Mouse (Mus musculus) CH12.LX (cell line): ENCODE measurements around the gene Copa. TPM values are rescaled to one million over a fixed set of nuclear protein-coding genes. Genes with fewer than 3 reads are reported as not detected.

Source experiments
- DNase-seq: peaks from one replicate; pipeline ENCODE4 v3.0.0-alpha.2; 2013; ENCODE audit errors: extremely low read depth
- H3K27ac ChIP-seq: 2 replicates; pipeline ENCODE4 v1.5.1; 2012; ENCODE audit warnings: low read depth, mild to moderate bottlenecking, control low read depth, moderate library complexity; ENCODE audit not compliant: insufficient read depth
- H3K27me3 ChIP-seq: replicated peaks from 2 replicates; pipeline ENCODE3; 2012; ENCODE audit warnings: inconsistent platforms
- H3K36me3 ChIP-seq, 2 experiments: replicated peaks in 1 of 2; 2 replicates each; pipeline versions ENCODE3 to v1.6.1; 2012; ENCODE audit warnings: inconsistent platforms in 1 of 2, low read length in 1 of 2, mild to moderate bottlenecking in 1 of 2, mixed read lengths in 1 of 2, moderate library complexity in 1 of 2; ENCODE audit not compliant: control insufficient read depth in 1 of 2, insufficient read depth in 1 of 2
- H3K4me1 ChIP-seq, 2 experiments: 2 replicates each; pipeline ENCODE4 v1.6.1; 2012; ENCODE audit warnings: inconsistent platforms in 1 of 2, moderate library complexity in 1 of 2; ENCODE audit not compliant: insufficient read depth in 2 of 2, control insufficient read depth in 1 of 2
- H3K4me2 ChIP-seq: 2 replicates; pipeline ENCODE4 v1.6.1; 2012; ENCODE audit warnings: low read depth, mild to moderate bottlenecking, control low read depth; ENCODE audit not compliant: poor library complexity, insufficient read depth, severe bottlenecking
- H3K4me3 ChIP-seq, 3 experiments: fragments of 150-350 bp in 1 of 3; sonication (generic) in 1 of 3; replicated peaks in 1 of 3; 2 replicates each; pipeline versions ENCODE3 to v1.5.1; 2011 to 2012; ENCODE audit warnings: low read depth in 2 of 3, low read length in 2 of 3, mild to moderate bottlenecking in 2 of 3, moderate library complexity in 2 of 3, control low read depth in 1 of 3, improper control_type of control experiment in 1 of 3, inconsistent platforms in 1 of 3, mixed read lengths in 1 of 3; ENCODE audit not compliant: poor library complexity in 1 of 3
- H3K79me2 ChIP-seq: replicated peaks from 2 replicates; pipeline ENCODE4 v1.6.1; 2012; ENCODE audit warnings: mild to moderate bottlenecking, moderate library complexity; ENCODE audit not compliant: control insufficient read depth, poor library complexity, insufficient read depth, severe bottlenecking; ENCODE audit errors: extremely low read depth
- H3K9ac ChIP-seq: 2 replicates; pipeline ENCODE4 v1.6.1; 2012; ENCODE audit warnings: low read depth, mild to moderate bottlenecking, control low read depth, moderate library complexity; ENCODE audit not compliant: insufficient read depth
- H3K9me3 ChIP-seq: replicated peaks from 2 replicates; pipeline ENCODE3; 2012; ENCODE audit warnings: low read length, inconsistent platforms, mixed read lengths
- CHD1 ChIP-seq: IDR thresholded peaks from 2 replicates; pipeline ENCODE4 v1.6.1; 2012; ENCODE audit warnings: low read depth, low read length, improper control_type of control experiment, inconsistent platforms
- CHD2 ChIP-seq: IDR thresholded peaks from 2 replicates; pipeline ENCODE4 v1.6.1; 2011; ENCODE audit warnings: low read length, improper control_type of control experiment
- E2F4 ChIP-seq: IDR thresholded peaks from 2 replicates; pipeline ENCODE4 v1.6.1; 2011; ENCODE audit warnings: low read depth, low read length, improper control_type of control experiment; ENCODE audit not compliant: insufficient replicate concordance
- ELF1 ChIP-seq: IDR thresholded peaks from 2 replicates; pipeline ENCODE4 v1.6.1; 2014; ENCODE audit warnings: low read depth, mild to moderate bottlenecking, inconsistent platforms, low read length, improper control_type of control experiment
- JUN ChIP-seq: IDR thresholded peaks from 2 replicates; pipeline ENCODE4 v1.6.1; 2011; ENCODE audit warnings: low read depth, mild to moderate bottlenecking, low read length, improper control_type of control experiment, moderate library complexity; ENCODE audit not compliant: insufficient read depth
- JUND ChIP-seq: conservative IDR thresholded peaks from 2 replicates; pipeline ENCODE4 v1.6.1; 2011; ENCODE audit warnings: low read depth, low read length, improper control_type of control experiment
- KAT2A ChIP-seq: IDR thresholded peaks from 2 replicates; pipeline ENCODE4 v1.6.1; 2012; ENCODE audit warnings: low read length, improper control_type of control experiment, inconsistent platforms; ENCODE audit not compliant: insufficient replicate concordance
- MAFK ChIP-seq: IDR thresholded peaks from 2 replicates; pipeline ENCODE4 v1.6.1; 2011; ENCODE audit warnings: low read length, improper control_type of control experiment; ENCODE audit not compliant: insufficient replicate concordance
- MAZ ChIP-seq: IDR thresholded peaks from 2 replicates; pipeline ENCODE4 v1.6.1; 2012; ENCODE audit warnings: low read depth, mild to moderate bottlenecking, inconsistent platforms, low read length, improper control_type of control experiment, moderate library complexity
- MEF2A ChIP-seq: IDR thresholded peaks from 2 replicates; pipeline ENCODE4 v1.6.1; 2014; ENCODE audit warnings: low read depth, mild to moderate bottlenecking, inconsistent platforms, low read length, improper control_type of control experiment, borderline replicate concordance
- NELFE ChIP-seq: IDR thresholded peaks from 2 replicates; pipeline ENCODE4 v1.6.1; 2011; ENCODE audit warnings: low read depth, low read length, improper control_type of control experiment
- PAX5 ChIP-seq: IDR thresholded peaks from 2 replicates; pipeline ENCODE4 v1.6.1; 2012; ENCODE audit warnings: low read length, inconsistent platforms, mixed read lengths
- RAD21 ChIP-seq: IDR thresholded peaks from 2 replicates; pipeline ENCODE4 v1.6.1; 2011; ENCODE audit warnings: low read depth, mild to moderate bottlenecking, low read length, improper control_type of control experiment, moderate library complexity
- RCOR1 ChIP-seq: conservative IDR thresholded peaks from 2 replicates; pipeline ENCODE4 v1.6.1; 2012; ENCODE audit warnings: low read depth, mild to moderate bottlenecking, inconsistent platforms, low read length, improper control_type of control experiment
- SMC3 ChIP-seq: IDR thresholded peaks from 2 replicates; pipeline ENCODE4 v1.6.1; 2011; ENCODE audit warnings: low read depth, low read length, improper control_type of control experiment
- TCF12 ChIP-seq: IDR thresholded peaks from 2 replicates; pipeline ENCODE4 v1.6.1; 2014; ENCODE audit warnings: low read depth, mild to moderate bottlenecking, inconsistent platforms, low read length, improper control_type of control experiment
- UBTF ChIP-seq: IDR thresholded peaks from 2 replicates; pipeline ENCODE4 v1.6.1; 2012; ENCODE audit warnings: low read depth, mild to moderate bottlenecking, inconsistent platforms, low read length, improper control_type of control experiment, moderate library complexity
- ZC3H11A ChIP-seq: IDR thresholded peaks from 2 replicates; pipeline ENCODE4 v1.6.1; 2012; ENCODE audit warnings: low read depth, mild to moderate bottlenecking, inconsistent platforms, low read length, improper control_type of control experiment
- dilution Hi-C: fragments of 300-500 bp; cut with MboI; formaldehyde crosslinking; loops from 2 replicates; pipeline ENCODE4 v1.14.3; 2020; ENCODE audit warnings: low sequenced_read_pairs; ENCODE audit not compliant: extremely low pct_unique_long_range_greater_than_20kb, extremely low pct_ligation_motif_present
- in situ Hi-C: fragments of 300-500 bp; cut with MboI; formaldehyde crosslinking; loops from 3 replicates; pipeline ENCODE4 v1.14.3; 2019; ENCODE audit warnings: low sequenced_read_pairs, low pct_ligation_motif_present, low pct_unique_long_range_greater_than_20kb, mixed read lengths
- polyA plus RNA-seq: library from polyadenylated mRNA; unstranded; fragments of >175 nt; gene quantifications from 2 replicates; pipeline ENCODE4 v1.2.1, GENCODE M21; 2012; ENCODE audit warnings: low read depth; ENCODE audit not compliant: insufficient read length
- total RNA-seq, 2 experiments: library from RNA; depleted of rRNA; stranded (reverse); fragments of 300-350 nt in 1 of 2; fragments of >200 nt in 1 of 2; gene quantifications; 2 replicates each; pipeline ENCODE4 v1.2.3; 2012 to 2014

The Copa gene
- total and polyA plus RNA-seq, 3 experiments, result 157 to 165 (median 158) TPM

- Histone ChIP-seq H3K9ac (peak overlapping the region; percentile 82; the same call in 1 of the 2 replicates), H3K27me3 (no peaks in the 10 kb centered on the region), H3K27ac (no peak overlapping the region), H3K4me2 (peak overlapping the region; percentile 59; the same call in 1 of the 2 replicates), H3K36me3 (peaks cover 0 to 17% of the 10 kb centered on the region in 2 experiments), H3K79me2 (no peaks in the 10 kb centered on the region), H3K9me3 (no peaks in the 10 kb centered on the region), H3K4me1 (peaks cover 3 to 19% of the 10 kb centered on the region in 2 experiments; a peak in 2 of 4 replicates), H3K4me3 (peak overlapping the region in 2 of 3 experiments; percentile 68 to 72)
- no peak for TF ChIP-seq MEF2A
- no peak for TF ChIP-seq MAZ
- no peak for TF ChIP-seq UBTF
- TF ChIP-seq MAFK, result no peak
- TF ChIP-seq ELF1, result no peak
- no peak for TF ChIP-seq JUN
- no peak for TF ChIP-seq CHD2
- TF ChIP-seq E2F4, result no peak
- DNase-seq, result no peak
- dilution Hi-C loops, result no loop called here
- in situ Hi-C loops, result loop anchor here (25.0 kb wide), 1 partner anchor 263 kb away; no protein-coding TSS in a partner anchor
These were observed 33.1 kb upstream of the Copa start for GRCm38 (mm10) chr1:172049131-172049782.

- Histone ChIP-seq H3K27ac (no peak overlapping the region), H3K4me3 (no peak overlapping the region), H3K9ac (no peak overlapping the region), H3K4me2 (no peak overlapping the region), H3K4me1 (peaks cover 0 to 14% of the 10 kb centered on the region in 2 experiments; a peak in 2 of 4 replicates), H3K9me3 (no peaks in the 10 kb centered on the region), H3K36me3 (no peaks in the 10 kb centered on the region), H3K27me3 (no peaks in the 10 kb centered on the region), H3K79me2 (no peaks in the 10 kb centered on the region)
- TF ChIP-seq NELFE, result no peak
- no peak for TF ChIP-seq JUND
- TF ChIP-seq MEF2A, result no peak
- no peak for TF ChIP-seq E2F4
- no peak for TF ChIP-seq KAT2A
- TF ChIP-seq ZC3H11A, result no peak
- TF ChIP-seq RAD21, result no peak
- no peak for TF ChIP-seq PAX5
- TF ChIP-seq CHD1, result no peak
- no peak for TF ChIP-seq TCF12
- no peak for TF ChIP-seq SMC3
- TF ChIP-seq RCOR1, result no peak
- dilution Hi-C loops (no loop called here), in situ Hi-C loops (no loop called here)
- no peak for DNase-seq
These were observed 29.5 kb upstream of the Copa start for GRCm38 (mm10) chr1:172052766-172053279.
